Mouse (Mus musculus): ENCODE results near the gene Palm2. TPM values are rescaled to one million over a fixed set of nuclear protein-coding genes. Genes with fewer than 3 reads are reported as not detected.

Gene Palm2
- polyA plus RNA-seq, 1 experiment, result not detected

DNA sequence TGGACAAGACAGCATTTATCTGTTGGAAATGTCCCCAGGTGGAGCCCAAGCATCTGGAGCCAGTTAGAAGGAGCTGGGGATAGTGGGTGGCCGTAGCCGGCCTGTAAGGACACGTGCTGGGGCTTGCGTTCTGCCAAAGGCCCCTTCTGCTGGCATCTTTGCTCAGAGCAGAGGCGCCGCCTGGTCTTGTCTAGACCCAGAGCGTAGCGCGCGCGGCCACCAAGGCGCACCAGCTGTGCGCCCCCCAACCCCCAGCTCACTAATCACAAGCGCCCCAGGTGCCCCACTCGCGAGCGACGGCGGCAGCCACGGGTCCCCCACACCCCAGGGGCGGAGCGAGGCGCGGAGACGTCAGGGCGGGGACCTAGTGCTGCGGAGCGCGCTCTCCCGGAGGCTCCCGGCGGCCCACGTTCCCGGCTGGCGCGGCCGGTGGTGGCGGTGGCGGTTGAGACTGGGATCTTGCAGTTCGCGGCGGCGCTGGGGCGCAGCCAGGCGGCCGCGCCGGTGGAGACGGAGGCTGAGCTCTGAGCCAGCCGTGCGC lies 133.7 kb downstream of the Palm2 start, which contains the start of gene Pakap:
Gene Pakap (plus strand): TSS at position 514 of the 541 bp plus-strand sequence.
- TF ChIP-seq CTCF (IDR thresholded peaks at IDR 0.05; ENCODE audit: control insufficient read depth, insufficient read depth, low read length), result no peak
- no peak for TF ChIP-seq POLR2A (IDR thresholded peaks at IDR 0.05; ENCODE audit: borderline replicate concordance, control insufficient read depth, low read depth, low read length)
- H3K4me3 ChIP-seq (replicated peaks; ENCODE audit: control insufficient read depth, low read depth, low read length), result no peak within 1 kb of the TSS
- WGBS, result 3% methylated on average over 39 of the region's 51 CpGs

DNA sequence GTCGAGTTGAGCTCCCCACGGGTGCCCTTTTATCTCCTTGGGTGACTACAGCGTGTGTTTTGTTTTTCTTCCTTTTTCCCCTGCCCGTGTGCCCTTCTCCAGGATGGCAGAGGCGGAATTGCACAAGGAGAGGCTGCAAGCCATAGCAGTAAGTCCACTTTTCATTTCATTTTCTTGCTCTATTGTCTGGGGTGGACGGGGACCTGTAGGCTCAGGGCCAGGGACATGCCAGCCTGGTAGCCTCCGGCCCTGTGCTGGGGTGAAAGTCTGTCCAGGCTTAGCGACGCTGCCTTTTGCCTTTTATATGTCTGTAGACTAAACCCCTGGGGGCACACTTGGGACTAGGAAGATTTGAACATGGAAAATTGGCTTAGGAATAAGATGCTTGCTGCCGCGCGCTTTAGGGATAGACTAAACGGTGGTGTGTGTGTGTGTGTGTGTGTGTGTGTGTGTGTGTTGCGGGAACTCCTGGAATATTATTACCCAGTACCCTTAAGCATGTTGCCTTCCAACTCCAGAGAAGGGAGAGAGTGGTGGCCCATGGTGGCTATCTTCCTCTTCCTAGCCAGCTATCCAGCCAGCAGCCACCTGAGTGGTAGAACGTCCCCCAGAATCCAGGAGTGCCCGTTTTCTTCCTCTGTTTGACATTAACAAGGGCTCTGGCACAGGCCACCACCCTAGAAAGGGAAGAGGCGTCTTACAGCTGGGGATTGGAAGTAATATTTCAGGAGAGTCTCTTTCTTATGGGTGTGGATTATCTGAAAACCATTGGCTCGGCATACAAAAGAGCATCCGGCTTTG lies 134.4 kb downstream of the Palm2 start:
- Histone ChIP-seq H3K4me1 (ENCODE audit: control insufficient read depth, insufficient read depth, low read length) (no peaks in the 10 kb centered on the region), H3K27ac (ENCODE audit: control insufficient read depth, insufficient read depth, low read depth, low read length, poor library complexity) (no peak overlapping the region), H3K4me3 (replicated peaks; ENCODE audit: control insufficient read depth, low read depth, low read length) (no peak overlapping the region)
- 57% methylated on average over 19 of the region's 19 CpGs for WGBS
- TF ChIP-seq POLR2A (IDR thresholded peaks at IDR 0.05; ENCODE audit: borderline replicate concordance, control insufficient read depth, low read depth, low read length) (no peak), CTCF (IDR thresholded peaks at IDR 0.05; ENCODE audit: control insufficient read depth, insufficient read depth, low read length) (no peak)

More for the DNA sequence above, 133.7 kb downstream of the Palm2 start, which contains the start of gene Pakap:
- no peak within 1 kb of the TSS for H3K27ac ChIP-seq (ENCODE audit: control insufficient read depth, insufficient read depth, low read depth, low read length, poor library complexity)
- H3K4me1 ChIP-seq (ENCODE audit: control insufficient read depth, insufficient read depth, low read length), result no peaks in the 10 kb centered on the region

DNA sequence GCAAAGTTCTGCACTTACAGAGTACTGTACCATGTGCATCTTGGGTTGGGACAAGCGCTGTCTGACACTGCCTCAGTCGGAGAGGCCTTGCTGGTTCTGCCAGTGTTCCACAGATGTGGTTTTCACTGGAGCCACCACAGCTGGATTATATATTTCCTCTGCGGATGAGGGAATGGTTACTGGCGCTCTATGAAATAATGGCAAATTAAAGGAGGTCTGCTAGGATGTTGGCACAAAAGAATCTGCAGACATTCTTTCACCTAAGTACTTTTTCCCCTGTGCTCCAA lies 135.0 kb downstream of the Palm2 start:
- no peak overlapping the region for H3K27ac ChIP-seq (ENCODE audit: control insufficient read depth, insufficient read depth, low read depth, low read length, poor library complexity)
- 85% methylated on average over 4 of the region's 4 CpGs for WGBS
- H3K4me1 ChIP-seq (ENCODE audit: control insufficient read depth, insufficient read depth, low read length), result no peaks in the 10 kb centered on the region
- TF ChIP-seq CTCF (IDR thresholded peaks at IDR 0.05; ENCODE audit: control insufficient read depth, insufficient read depth, low read length) (no peak), POLR2A (IDR thresholded peaks at IDR 0.05; ENCODE audit: borderline replicate concordance, control insufficient read depth, low read depth, low read length) (no peak)
- H3K4me3 ChIP-seq (replicated peaks; ENCODE audit: control insufficient read depth, low read depth, low read length), result no peak overlapping the region

DNA sequence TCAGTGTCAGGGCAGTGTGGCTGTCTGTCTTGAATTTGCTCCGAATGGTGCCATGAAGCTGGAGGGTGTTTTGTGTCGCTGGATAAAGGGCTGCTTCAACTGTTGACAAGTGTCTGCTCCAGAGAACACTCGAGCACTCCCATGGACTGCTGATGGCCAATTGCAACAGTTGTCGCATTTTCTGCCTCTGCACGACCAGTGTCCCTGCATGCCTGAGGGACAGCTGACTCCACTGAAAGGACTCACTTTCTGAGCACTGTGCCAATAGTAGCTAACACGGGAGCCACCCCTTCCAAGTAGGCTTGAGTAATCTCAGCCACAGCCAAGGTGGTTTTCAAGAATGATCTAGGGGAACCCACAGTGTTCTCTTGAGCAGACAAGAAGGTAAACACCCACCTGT lies 135.7 kb downstream of the Palm2 start:
- H3K4me1 ChIP-seq (ENCODE audit: control insufficient read depth, insufficient read depth, low read length), result no peaks in the 10 kb centered on the region
- H3K4me3 ChIP-seq (replicated peaks; ENCODE audit: control insufficient read depth, low read depth, low read length), result no peak overlapping the region
- WGBS, result 67% methylated on average over 6 of the region's 6 CpGs
- no peak for TF ChIP-seq CTCF (IDR thresholded peaks at IDR 0.05; ENCODE audit: control insufficient read depth, insufficient read depth, low read length)
- no peak for TF ChIP-seq POLR2A (IDR thresholded peaks at IDR 0.05; ENCODE audit: borderline replicate concordance, control insufficient read depth, low read depth, low read length)
- H3K27ac ChIP-seq (ENCODE audit: control insufficient read depth, insufficient read depth, low read depth, low read length, poor library complexity), result no peak overlapping the region

DNA sequence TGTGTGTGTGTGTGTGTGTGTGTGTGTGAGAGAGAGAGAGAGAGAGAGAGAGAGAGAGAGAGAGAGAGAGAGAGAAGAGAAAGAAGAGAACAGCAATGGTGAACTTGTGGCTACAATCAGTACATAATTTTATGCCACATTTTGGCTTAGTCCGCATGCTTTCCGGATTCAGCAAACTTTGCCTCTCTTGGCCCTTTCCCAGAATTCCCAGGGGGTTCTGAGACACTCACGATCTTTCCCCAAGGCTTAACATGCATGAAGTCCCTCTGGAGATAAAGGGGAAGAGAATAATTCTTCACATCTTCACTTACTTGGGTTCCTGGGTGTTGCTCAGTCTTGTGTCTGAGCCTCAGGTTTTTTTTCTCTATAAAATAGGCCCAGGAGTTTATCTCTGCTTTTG lies 136.2 kb downstream of the Palm2 start:
- 82% methylated on average over 3 of the region's 3 CpGs for WGBS
- H3K27ac ChIP-seq (ENCODE audit: control insufficient read depth, insufficient read depth, low read depth, low read length, poor library complexity), result no peak overlapping the region
- no peaks in the 10 kb centered on the region for H3K4me1 ChIP-seq (ENCODE audit: control insufficient read depth, insufficient read depth, low read length)
- TF ChIP-seq POLR2A (IDR thresholded peaks at IDR 0.05; ENCODE audit: borderline replicate concordance, control insufficient read depth, low read depth, low read length) (no peak), CTCF (IDR thresholded peaks at IDR 0.05; ENCODE audit: control insufficient read depth, insufficient read depth, low read length) (no peak)
- no peak overlapping the region for H3K4me3 ChIP-seq (replicated peaks; ENCODE audit: control insufficient read depth, low read depth, low read length)

DNA sequence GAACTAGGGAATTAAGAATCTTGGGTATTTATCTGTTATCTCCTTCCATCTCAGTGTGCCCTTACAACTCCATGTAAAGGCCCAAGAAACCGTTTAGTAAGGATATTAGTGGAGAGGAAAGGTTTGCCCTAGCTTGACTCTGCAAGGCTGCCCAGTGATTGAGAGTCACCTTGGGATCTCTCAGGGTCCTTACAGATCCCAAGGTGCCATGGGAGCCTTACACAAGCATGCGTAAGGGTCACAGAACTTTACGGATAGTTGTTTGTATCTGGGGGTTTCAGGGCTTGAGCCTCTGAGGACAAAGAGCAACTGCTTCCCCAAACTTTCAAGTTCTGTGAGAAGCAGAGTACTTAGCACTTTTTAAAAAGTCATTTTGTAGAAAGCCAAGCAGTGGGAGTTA lies 140.1 kb downstream of the Palm2 start:
- Histone ChIP-seq H3K4me1 (ENCODE audit: control insufficient read depth, insufficient read depth, low read length) (no peaks in the 10 kb centered on the region), H3K4me3 (replicated peaks; ENCODE audit: control insufficient read depth, low read depth, low read length) (no peak overlapping the region), H3K27ac (ENCODE audit: control insufficient read depth, insufficient read depth, low read depth, low read length, poor library complexity) (no peak overlapping the region)
- 78% methylated on average over 3 of the region's 3 CpGs for WGBS
- no peak for TF ChIP-seq CTCF (IDR thresholded peaks at IDR 0.05; ENCODE audit: control insufficient read depth, insufficient read depth, low read length)
- no peak for TF ChIP-seq POLR2A (IDR thresholded peaks at IDR 0.05; ENCODE audit: borderline replicate concordance, control insufficient read depth, low read depth, low read length)

DNA sequence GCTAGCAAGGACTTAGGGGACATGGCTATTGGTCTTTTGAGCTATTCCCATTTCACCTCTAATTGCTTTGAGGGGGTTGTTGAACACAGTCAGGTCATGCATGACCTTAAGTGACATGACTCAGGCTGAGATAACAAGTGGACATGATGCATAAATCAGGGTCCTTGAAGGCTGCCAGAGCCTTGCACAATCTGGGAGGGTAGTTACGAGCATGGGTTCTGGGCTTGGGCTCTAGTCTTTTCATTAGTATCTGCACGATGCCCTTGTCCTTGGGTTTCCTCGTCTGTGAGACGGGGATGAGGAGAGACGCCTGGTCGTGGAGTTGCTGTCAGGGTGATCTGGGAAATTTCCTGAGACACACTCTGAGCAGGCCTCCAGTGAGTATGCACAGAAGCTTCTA lies 140.6 kb downstream of the Palm2 start:
- H3K27ac ChIP-seq (ENCODE audit: control insufficient read depth, insufficient read depth, low read depth, low read length, poor library complexity), result no peak overlapping the region
- no peak for TF ChIP-seq POLR2A (IDR thresholded peaks at IDR 0.05; ENCODE audit: borderline replicate concordance, control insufficient read depth, low read depth, low read length)
- WGBS, result 68% methylated on average over 6 of the region's 6 CpGs
- no peak overlapping the region for H3K4me3 ChIP-seq (replicated peaks; ENCODE audit: control insufficient read depth, low read depth, low read length)
- no peaks in the 10 kb centered on the region for H3K4me1 ChIP-seq (ENCODE audit: control insufficient read depth, insufficient read depth, low read length)

DNA sequence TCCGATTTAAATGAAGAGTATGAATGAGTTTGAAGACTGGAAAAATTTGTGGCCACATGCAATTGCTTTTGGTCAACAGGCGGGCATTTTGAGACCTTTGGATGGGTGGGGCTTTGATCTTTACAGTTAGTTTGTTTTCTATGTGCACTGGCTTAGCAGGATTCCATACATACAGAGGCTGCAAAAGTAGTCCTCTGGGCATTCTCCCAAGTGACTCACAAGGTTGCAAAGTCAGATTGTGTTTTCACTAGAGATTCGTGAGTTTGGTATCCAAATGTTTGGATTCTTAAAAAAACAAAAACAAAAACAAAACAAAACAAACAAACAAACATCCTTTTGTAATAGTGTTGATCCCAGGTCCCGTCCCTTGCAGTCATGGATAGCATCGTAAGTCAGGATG lies 141.6 kb downstream of the Palm2 start:
- Histone ChIP-seq H3K27ac (ENCODE audit: control insufficient read depth, insufficient read depth, low read depth, low read length, poor library complexity) (no peak overlapping the region), H3K4me3 (replicated peaks; ENCODE audit: control insufficient read depth, low read depth, low read length) (no peak overlapping the region), H3K4me1 (ENCODE audit: control insufficient read depth, insufficient read depth, low read length) (no peaks in the 10 kb centered on the region)
- no peak for TF ChIP-seq CTCF (IDR thresholded peaks at IDR 0.05; ENCODE audit: control insufficient read depth, insufficient read depth, low read length)
- TF ChIP-seq POLR2A (IDR thresholded peaks at IDR 0.05; ENCODE audit: borderline replicate concordance, control insufficient read depth, low read depth, low read length), result no peak
- WGBS, result 69% methylated on average over 5 of the region's 5 CpGs
